Mouse (Mus musculus) mature B cell (primary cell): ENCODE measurements around the gene Farp1.
"Not testable (repeated sequence)": the region's sequence is repeated elsewhere in the genome, so short reads cannot be mapped to it uniquely, and the experiment has no call there.

Experiments
- in situ Hi-C: fragments of 300-500 bp; cut with MboI; formaldehyde crosslinking; loops from 2 replicates; pipeline ENCODE4 v1.14.3; 2019

The Farp1 gene

DNA sequence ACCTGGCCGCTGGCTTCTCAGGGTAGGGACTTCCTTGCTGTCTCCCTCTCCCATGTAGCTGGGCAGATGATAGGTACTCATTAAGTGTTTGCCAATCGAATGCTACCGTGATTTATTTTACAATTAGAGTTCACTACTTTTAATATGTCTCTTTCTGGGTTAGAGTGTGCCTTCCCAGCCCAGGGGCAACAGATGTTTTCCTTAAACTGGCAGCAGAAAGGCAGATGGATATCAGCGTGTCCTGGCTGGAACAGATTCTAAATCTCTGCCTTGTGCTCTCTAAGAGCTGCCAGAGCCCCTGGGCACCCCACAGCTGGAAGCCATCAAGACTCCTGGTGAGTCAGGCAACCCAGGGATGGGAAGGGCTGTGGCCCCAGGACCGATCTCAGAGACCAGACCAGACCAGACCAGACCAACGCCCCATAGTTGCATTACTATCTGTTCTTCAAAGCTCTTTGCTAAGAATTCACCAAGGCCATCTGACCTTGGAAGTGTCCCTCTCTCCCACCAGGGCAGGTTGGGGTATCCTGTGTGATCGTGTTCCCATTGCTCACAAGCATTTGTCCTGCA is 69.8 kb downstream of the Farp1 start:
- in situ Hi-C loops: no loop called here

DNA sequence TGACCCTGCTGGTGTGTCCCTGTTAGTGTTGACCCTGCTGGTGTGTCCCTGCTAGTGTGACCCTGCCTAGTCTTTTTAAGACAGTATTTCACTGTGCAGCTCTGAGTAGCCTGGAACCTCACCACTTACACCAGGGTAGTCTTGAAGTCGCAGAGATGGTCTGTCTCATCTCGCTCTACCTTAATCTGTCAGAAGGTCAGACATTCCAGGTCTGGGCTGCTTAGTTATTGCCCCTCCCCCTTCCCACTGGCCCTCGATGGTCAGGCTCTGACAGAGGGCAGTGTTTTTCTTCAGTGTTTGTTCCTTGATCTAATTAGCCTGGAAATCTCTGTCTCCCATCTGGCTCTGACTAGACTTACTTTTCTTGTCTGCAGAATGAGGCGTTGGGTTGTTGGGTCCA is 71.9 kb downstream of the Farp1 start:
- in situ Hi-C loops: no loop called here

GRCm38 (mm10) chr14:121107707-121108285 is 72.8 kb downstream of the Farp1 start:
- in situ Hi-C loops: no loop called here

DNA sequence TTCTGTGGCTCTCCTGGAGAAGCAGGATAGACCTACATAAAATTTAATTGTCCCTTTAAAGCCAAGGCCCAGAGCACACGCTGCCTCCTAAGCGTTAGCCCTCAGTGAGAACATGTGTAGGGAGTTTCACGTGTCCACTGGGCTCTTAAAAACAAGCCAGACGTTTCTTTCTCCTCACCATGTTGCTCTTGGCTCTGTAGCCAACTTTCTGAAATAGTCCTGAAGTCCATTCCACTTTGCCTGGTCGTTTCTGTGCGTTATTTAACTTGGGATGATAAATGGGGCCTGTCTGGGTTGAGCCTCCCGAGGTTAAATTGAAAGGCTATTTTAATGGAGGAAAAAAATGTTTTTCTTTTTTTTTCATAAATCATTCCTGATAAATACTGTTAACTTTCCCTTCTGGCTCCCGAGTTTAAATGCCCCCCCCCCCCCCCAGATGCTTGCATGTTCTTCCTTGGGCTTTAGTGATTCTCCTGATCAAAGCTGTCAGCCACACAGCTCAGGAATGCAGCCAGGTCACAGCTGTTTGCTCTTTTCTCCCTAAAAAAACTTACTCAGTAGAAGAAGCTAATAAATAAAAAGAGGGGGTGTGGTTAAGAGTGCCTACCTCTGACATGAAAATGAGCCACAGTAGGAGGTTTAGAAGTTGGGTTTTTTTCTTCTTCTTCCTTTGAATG is 73.6 kb downstream of the Farp1 start:
- in situ Hi-C loops: no loop called here

GRCm38 (mm10) chr14:121109116-121109504 is 74.1 kb downstream of the Farp1 start:
- in situ Hi-C loops: no loop called here

DNA sequence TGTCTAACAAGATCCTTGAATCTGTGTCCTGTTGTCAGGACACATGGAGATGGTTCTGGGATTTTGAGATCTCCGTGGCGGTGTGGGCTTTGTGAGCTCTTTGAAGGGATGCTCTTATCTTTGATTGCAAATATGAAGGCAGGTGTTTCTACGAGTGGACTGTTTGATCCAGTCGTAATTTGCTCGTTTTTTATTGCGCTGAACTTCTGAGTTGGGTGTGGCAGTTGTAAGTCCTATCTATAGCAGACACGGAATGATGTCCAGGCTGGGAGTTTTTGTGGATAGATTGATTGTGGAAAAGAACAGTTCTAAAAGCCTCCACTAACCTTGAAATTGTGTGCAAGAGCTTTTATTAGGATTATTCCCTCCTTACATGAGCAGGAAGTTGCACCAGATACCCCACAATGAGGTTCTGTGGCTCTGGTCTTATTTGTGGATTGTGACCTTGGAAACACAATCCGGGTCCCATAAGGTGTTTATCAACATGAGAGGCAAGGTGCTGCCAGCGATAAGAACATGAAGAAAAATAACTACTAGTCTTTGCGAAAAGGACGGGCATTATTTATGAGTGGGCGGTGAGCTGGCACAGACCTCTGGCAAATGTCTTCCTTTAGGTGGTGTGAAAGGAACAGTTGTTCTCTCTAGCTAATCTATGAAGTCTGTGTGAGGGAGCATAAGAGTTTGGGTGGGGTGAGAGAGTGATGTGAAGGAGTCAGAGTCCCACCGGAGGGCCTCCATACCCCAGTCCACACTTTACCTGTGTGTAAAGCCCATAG is 75.7 kb downstream of the Farp1 start:
- in situ Hi-C loops: no loop called here

DNA sequence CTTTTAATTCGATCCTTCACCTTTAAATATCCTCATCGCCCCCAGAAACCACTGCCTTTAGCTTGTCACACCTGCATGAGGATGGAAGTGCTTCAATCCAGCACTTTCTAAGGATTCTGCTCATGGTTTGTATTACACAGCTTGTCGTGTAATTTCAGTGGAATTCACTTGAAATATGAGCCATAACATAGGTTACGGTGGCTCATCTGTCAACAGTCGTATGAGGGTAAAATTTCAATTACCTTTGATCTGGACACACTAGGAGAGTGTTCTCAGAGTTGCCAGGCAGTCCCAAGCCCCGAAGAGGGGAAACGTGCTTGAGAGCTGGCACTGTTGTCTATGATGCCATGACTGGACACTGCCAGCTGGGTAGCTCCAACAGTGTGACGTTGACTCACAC is 77.1 kb downstream of the Farp1 start:
- in situ Hi-C loops: no loop called here

GRCm38 (mm10) chr14:121113785-121114184 is 78.8 kb downstream of the Farp1 start:
- in situ Hi-C loops: no loop called here

GRCm38 (mm10) chr14:121116696-121117095 is 81.7 kb downstream of the Farp1 start:
- in situ Hi-C loops: no loop called here

DNA sequence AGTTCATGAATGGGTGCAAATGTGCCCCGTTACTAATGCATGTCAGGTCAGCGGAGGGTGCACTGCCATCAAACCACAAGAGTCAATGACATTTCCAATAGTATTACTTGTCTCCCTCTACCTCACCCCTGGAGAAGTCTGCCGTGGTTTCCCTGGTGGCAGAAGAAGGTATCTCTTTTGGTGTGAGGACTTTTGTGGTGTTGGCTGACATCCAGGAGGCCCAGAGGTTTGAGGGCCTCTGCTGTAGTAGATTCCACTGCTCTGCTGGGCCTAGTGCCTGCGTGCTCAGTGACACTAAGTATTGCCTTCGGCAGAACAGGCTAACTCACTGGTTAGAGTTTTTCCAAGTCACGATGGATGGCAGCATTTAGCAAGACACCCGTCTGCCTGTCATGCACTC is 83.9 kb downstream of the Farp1 start:
- in situ Hi-C loops: no loop called here

DNA sequence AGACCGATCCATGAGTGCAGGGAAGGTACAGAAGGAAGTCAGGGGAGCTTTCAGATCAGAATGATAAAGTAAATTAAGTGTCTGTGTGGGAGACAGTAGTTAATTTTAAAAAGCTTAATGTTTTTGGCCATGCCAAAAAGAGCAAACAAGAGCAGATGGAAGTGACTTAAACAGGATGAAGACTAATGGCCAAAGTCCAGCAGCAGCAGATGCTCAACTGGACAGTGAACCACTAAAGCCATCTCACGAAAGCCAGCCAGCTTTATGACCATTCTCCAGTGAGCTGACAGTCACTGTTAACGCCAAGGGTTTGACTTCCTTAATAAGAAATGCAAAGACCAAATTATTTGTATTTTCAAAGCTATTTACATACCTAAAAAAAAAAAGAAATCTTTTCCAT is 86.7 kb downstream of the Farp1 start:
- in situ Hi-C loops: no loop called here

GRCm38 (mm10) chr14:121122852-121123251 is 87.9 kb downstream of the Farp1 start:
- in situ Hi-C loops: no loop called here

DNA sequence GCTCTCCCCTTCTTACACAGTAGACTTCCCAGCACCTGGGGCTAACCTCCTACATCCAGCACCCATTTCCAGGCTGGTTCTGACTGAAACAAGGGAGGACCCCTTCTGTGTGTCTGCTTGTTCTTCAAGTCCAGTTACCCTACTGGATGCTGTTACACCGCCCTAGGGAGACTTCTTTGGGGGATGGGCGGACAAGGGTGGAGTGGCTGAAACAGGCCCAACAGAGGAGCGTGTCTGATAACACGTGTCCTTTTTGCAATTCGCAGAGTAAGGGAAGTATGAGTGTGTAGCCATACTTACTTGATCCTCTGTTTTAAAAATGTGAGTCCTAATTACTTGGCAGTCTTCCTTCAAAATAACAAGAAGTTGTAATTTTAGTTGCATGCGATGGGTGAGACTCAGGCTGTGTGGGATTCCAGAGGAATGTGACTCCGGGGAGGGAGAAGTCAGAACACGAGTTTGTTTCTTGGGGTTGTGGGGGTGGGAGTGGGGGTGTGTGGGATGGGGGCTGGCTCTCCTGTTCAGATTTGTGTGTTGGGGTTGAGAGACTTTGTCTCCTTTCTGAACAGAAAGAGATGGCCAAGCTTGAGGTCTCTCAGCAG is 89.5 kb downstream of the Farp1 start:
- in situ Hi-C loops: no loop called here

DNA sequence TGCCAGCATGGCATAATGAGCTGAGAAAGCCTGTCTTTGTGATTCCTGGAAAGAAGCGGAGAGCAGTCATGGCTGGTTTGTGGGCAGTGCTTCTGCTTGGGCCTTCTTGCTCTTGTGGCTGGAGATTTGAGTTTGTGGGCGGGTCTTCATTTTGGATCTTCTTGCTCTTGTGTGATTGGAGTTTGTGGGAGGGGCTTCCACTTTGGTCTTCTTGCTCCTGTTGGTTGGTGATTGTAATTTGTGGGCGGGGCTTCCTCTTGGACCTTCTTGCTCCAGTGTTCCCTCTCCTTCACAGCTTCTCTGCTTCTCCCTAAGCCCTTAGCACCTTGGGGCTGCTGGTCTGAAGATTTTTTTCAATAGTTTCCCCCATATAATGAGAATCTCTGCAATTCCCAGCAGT is 90.7 kb downstream of the Farp1 start:
- in situ Hi-C loops: no loop called here

GRCm38 (mm10) chr14:121126291-121126690 is 91.3 kb downstream of the Farp1 start:
- in situ Hi-C loops: no loop called here

GRCm38 (mm10) chr14:121128858-121129800 is 94.1 kb downstream of the Farp1 start:
- in situ Hi-C loops: no loop called here

- in situ Hi-C loops: not testable (repeated sequence)
Measured at GRCm38 (mm10) chr14:121130351-121130750, 95.4 kb downstream of the Farp1 start.

GRCm38 (mm10) chr14:121134414-121134813 is 99.4 kb downstream of the Farp1 start:
- in situ Hi-C loops: no loop called here

DNA sequence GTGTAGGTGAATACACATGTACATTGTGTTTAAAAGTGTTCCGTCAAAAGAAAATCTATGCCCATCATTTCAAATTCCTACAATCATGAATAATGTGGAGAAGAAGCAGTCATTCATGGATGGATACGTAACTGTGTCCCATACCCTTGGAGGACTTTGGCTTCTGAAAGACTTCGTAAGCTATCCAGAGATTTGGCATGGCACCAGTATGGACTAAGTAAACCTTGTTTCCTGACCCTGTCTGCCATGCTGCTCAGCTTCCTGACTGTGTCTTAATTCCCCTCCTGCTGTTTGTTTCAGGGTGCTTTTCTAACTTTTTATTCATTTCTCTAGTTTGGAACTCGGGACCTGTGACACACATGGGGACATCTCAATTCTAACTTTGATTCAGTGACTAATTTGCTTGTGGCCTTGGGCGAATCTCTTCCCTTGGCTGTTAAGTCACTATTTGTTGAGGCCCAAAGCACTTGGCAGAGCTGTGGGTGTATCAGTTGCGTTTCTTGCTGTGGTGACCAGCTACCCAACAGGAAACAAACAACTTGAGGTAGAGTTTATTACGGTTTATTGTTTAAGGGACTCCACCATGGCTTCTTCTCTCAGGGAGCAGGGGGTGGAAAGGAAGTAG is 108.9 kb downstream of the Farp1 start:
- in situ Hi-C loops: no loop called here

- in situ Hi-C loops: no loop called here
Measured at GRCm38 (mm10) chr14:121144496-121144895, 109.5 kb downstream of the Farp1 start.

GRCm38 (mm10) chr14:121145291-121145690 is 110.3 kb downstream of the Farp1 start:
- in situ Hi-C loops: no loop called here
